Mouse (Mus musculus) Patski (cell line): ENCODE measurements around the gene Olfr91. TPM values are rescaled to one million over a fixed set of nuclear protein-coding genes. Genes with fewer than 3 reads are reported as not detected.

Experiments used
- ATAC-seq: fragments of 100-300 bp; one replicate; pipeline ENCODE4 v1.8.0; 2021
- CTCF ChIA-PET: fragments of 350-600 bp; sonication (Branson Sonifier 250); formaldehyde crosslinking; loops from one replicate; lab custom pipeline; 2022; ENCODE audit warnings: inconsistent platforms; lab: Charles Lee
- POLR2A ChIA-PET: fragments of 350-600 bp; sonication (Branson Sonifier 250); formaldehyde crosslinking; loops from one replicate; lab custom pipeline; 2022; ENCODE audit warnings: antibody characterized with exemption, inconsistent platforms; lab: Charles Lee
- DNase-seq: peaks from one replicate; pipeline ENCODE4 v3.0.0-alpha.2; 2011; ENCODE audit warnings: low read depth, low spot score
- H3K27me3 ChIP-seq: fragments of 371-371 bp; one replicate; pipeline ENCODE4 v1.5.1; 2021
- CTCF ChIP-seq: fragments of 100-300 bp; IDR thresholded peaks from one replicate; pipeline ENCODE4 v1.5.1; 2021
- in situ Hi-C: fragments of 300-500 bp; cut with MboI; formaldehyde crosslinking; loops from 3 replicates; pipeline ENCODE4 v1.11.1; 2018; ENCODE audit warnings: low pct_unique_long_range_greater_than_20kb, mixed read lengths
- polyA plus RNA-seq: library from polyadenylated mRNA; unstranded; gene quantifications from one replicate; pipeline ENCODE4 v1.2.3, GENCODE M21; 2021

Olfr91 gene
- polyA plus RNA-seq, 1 experiment from 2014 or later: not detected

DNA sequence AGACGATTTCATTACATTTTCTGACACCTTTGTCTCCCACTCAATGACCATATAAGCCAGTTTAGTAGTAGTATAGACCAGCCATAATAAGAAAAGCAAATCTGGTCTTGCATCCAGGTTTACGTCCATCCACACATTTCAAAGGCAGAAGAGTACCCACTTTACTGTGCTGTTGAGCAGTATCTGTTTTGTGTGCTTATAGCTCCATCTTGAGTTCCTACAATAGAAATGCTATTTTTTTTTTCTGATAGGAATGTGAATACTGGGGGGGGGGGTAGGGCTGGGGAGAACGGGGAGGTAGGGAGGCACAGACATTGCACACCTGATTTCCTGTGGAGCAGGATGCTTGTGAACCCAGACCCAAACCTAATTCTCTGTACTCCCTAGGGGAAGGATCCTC is 50.1 kb downstream of the Olfr91 start:
- in situ Hi-C loops: loop anchor here (5.0 kb wide), 1 partner anchor 91 kb away; the partner anchor contains the start of genes Znrd1 and Znrd1as
- POLR2A ChIA-PET: no interaction called here
- no peak for DNase-seq
- ATAC-seq: no peak
- TF ChIP-seq CTCF: no peak
- CTCF ChIA-PET: interaction anchor here (1.2 to 1.9 kb wide), 6 partner anchors 12 to 236 kb away, joined by 3 to 13 read pairs (median 4); partner anchors contain the start of gene H2-M10.6
- no peaks in the 10 kb centered on the region for H3K27me3 ChIP-seq

DNA sequence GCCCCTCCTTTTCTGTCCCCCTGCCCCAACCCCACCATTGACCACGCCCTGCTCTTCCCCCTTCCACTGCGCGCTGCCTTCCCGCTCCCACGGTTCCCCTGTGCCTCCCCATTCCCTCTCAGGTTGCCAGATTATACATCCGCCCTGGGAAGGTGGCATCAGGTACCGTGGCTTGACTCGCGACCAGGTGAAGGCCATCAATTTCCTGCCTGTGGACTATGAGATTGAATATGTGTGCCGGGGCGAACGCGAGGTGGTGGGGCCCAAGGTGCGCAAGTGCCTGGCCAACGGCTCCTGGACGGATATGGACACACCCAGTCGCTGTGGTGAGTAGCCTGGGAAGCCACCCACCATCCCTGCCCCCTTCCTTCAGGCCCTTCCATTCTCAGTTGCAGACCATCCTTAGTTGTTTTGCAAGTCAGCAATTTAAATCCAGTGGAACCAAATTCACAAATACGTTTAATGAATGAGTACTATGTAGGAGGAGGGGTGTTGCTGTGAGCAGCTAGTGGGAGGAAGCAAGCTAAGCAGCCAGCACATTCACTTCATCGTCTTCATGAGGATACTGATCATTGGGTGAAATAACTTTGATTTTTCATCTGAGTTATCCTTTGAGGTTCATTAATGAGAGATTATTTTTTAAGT is 50.6 kb downstream of the Olfr91 start:
- CTCF ChIA-PET: interaction anchor here (1.2 to 1.9 kb wide), 7 partner anchors 13 to 235 kb away, joined by 3 to 13 read pairs (median 4); partner anchors contain the start of gene H2-M10.6
- DNase-seq: no peak
- TF ChIP-seq CTCF: no peak
- no peak for ATAC-seq
- H3K27me3 ChIP-seq: no peaks in the 10 kb centered on the region
- POLR2A ChIA-PET: no interaction called here
- in situ Hi-C loops: loop anchor here (5.0 kb wide), 1 partner anchor 90 kb away; the partner anchor contains the start of genes Znrd1 and Znrd1as

DNA sequence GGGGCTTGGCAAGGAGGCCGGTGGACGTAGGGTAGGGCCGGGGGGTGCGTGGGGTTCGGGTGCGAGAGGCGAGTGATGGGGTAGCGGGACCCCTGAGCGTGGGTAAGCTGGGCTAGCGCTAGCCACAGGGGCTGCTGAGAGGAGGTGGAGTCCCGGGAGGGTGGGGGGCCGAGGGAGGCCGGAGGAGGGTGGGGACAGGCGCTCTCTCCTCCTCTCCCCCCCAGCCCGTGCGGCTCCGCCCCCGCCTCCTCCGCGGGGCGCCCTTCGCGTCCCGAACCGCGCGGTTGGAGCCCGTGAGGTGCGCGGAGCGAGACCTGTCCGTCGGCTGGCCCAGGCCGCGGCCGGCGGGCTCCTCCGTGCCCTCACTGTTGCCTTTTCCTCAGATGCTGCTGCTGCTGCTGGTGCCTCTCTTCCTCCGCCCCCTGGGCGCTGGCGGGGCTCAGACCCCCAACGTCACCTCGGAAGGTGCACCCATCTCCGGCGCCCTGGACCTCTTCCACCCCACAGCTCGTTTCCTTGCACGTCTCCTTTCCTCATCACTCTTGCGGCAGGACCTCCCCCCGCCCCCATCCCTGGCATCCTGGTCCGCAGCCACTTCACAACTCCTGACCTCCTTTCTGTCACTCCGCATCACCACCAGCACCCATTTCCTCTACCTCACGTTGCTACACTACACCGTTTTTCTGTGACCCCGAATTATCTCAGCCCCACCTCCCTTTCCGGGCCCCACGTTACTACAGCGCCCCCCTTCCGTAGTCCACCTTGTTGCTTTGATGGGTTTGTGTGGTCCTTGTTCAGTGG is 51.6 kb downstream of the Olfr91 start:
- in situ Hi-C loops: loop anchor here (5.0 kb wide), 1 partner anchor 89 kb away; the partner anchor contains the start of genes Znrd1 and Znrd1as
- ATAC-seq (peak; percentile 75), DNase-seq (no peak)
- ChIA-PET POLR2A (interaction anchor here (0.5 to 1.6 kb wide), 5 partner anchors 16 to 132 kb away, joined by 3 to 5 read pairs (median 3); no protein-coding TSS in a partner anchor), CTCF (interaction anchor here (1.4 kb wide), 1 partner anchor 133 kb away, joined by 4 read pairs; no protein-coding TSS in a partner anchor)
- H3K27me3 ChIP-seq: no peaks in the 10 kb centered on the region
- TF ChIP-seq CTCF: no peak

DNA sequence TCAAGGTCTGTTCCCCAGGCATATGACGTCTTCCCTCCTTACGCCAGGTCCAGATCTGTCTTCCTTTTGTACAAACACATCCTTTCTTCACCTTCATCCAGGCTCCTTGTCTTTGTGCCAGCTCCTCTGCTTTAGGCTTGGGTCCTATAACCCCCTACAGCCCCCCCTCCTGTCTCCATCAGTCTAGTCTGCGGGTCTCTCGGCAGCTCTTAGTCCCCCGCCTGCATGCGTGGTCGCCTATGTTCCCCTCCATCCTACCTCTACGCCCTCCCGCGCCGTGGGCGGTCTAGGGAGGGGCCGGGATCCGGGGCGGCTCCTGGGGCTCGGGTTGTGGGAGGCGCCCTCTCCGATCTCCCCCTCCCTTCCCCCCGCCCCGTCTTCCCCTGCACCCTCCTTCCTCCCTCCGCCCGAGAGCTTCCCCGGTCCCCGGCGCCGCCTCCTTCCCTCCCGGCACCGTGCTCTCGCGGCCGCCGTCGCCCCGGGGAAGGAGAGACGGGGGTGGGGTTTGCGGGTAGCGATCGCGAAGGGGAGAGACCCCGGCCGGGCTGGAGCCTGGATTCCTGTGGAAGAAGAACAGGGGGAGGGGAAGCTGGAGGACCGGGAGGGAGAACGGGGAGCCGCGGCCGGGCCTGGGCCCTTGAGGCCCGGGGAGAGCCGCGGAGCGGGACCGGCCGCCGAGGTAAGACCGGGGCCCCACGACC is 52.3 kb downstream of the Olfr91 start, which contains the start of gene Gabbr1:
Gabbr1 (plus strand) TSS at position 356 of the 701 bp plus-strand sequence.
- no peak for TF ChIP-seq CTCF
- H3K27me3 ChIP-seq: no peaks in the 10 kb centered on the region
- POLR2A ChIA-PET: interaction anchor here (0.6 to 1.6 kb wide), 5 partner anchors 16 to 177 kb away, joined by 3 to 5 read pairs (median 3); no protein-coding TSS in a partner anchor
- CTCF ChIA-PET: interaction anchor here (1.2 kb wide), 1 partner anchor 9 kb away, joined by 3 read pairs; no protein-coding TSS in a partner anchor
- peak; percentile 86 for ATAC-seq
- in situ Hi-C loops: loop anchor here (5.0 kb wide), 1 partner anchor 88 kb away; the partner anchor contains the start of genes Znrd1 and Znrd1as
- DNase-seq: no peak

DNA sequence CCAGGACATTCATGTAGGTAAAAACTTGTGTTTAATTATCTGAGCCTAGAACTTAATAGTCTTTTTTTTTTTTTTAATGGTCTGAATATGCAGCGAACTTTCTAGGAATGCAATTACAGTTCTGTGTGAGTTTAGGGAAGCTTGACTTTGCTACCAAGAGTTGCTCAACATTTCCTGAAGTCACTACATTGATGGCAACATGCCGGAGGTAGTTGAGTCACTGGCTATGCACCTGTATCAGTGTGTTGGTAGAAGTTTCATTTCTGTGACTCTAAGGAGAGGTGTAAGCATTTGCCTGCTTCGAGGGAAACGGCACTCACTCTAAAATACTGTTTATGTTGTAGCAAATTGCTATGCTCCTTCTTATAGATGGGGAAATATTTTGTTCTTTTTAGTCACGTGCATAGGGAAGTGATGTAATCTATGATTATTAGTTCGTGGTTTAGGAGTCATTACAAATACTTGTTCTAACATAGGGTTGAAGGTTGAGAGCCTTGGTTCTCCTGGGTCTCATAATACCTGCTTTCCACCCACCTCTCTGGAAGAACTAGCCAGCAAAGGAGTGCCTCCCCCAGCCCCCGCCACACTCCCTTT is 53.3 kb downstream of the Olfr91 start:
- CTCF ChIA-PET: interaction anchor here (1.0 to 2.1 kb wide), 4 partner anchors 8 to 153 kb away, joined by 3 to 8 read pairs (median 4); no protein-coding TSS in a partner anchor
- DNase-seq (no peak), ATAC-seq (no peak)
- in situ Hi-C loops: loop anchor here (5.0 kb wide), 1 partner anchor 87 kb away; the partner anchor contains the start of genes Znrd1 and Znrd1as
- POLR2A ChIA-PET: interaction anchor here (0.6 to 1.6 kb wide), 3 partner anchors 43 to 240 kb away, joined by 3 to 5 read pairs (median 4); no protein-coding TSS in a partner anchor
- no peaks in the 10 kb centered on the region for H3K27me3 ChIP-seq
- TF ChIP-seq CTCF: no peak

Other genes starting within 250 kb of the Olfr91 start
- 0.31 TPM for gene Trim15, start 231.1 kb downstream of the Olfr91 start, polyA plus RNA-seq
- 0.04 TPM for gene Trim10, start 228.7 kb downstream of the Olfr91 start, polyA plus RNA-seq
- not detected for gene Trim40, start 208.2 kb downstream of the Olfr91 start, polyA plus RNA-seq
- not detected for gene Trim31, start 200.2 kb downstream of the Olfr91 start, polyA plus RNA-seq
- 0.45 TPM for gene Rnf39, start 155.4 kb downstream of the Olfr91 start, polyA plus RNA-seq
- 56.1 TPM for gene Ppp1r11, start 146.5 kb downstream of the Olfr91 start, polyA plus RNA-seq
- 42.1 TPM for gene Znrd1, start 139.7 kb downstream of the Olfr91 start, polyA plus RNA-seq
- 10.3 TPM for gene Znrd1as, start 139.7 kb downstream of the Olfr91 start, polyA plus RNA-seq
- not detected for gene 2410137M14Rik, start 117.0 kb downstream of the Olfr91 start, polyA plus RNA-seq
- gene H2-M5, start 108.7 kb downstream of the Olfr91 start, polyA plus RNA-seq: 0.28 TPM
- gene Zfp57, start 97.1 kb downstream of the Olfr91 start, polyA plus RNA-seq: 36.3 TPM
- gene Mog, start 74.9 kb downstream of the Olfr91 start, polyA plus RNA-seq: 0.10 TPM
- gene Gabbr1, start 52.3 kb downstream of the Olfr91 start, polyA plus RNA-seq: 44.4 TPM
- not detected for gene Olfr90, start 9.8 kb downstream of the Olfr91 start, polyA plus RNA-seq
- gene Olfr92, start 21.8 kb upstream of the Olfr91 start, polyA plus RNA-seq: not detected
- gene Olfr93, start 63.2 kb upstream of the Olfr91 start, polyA plus RNA-seq: not detected
- 0.06 TPM for gene Ubd, start 95.6 kb upstream of the Olfr91 start, polyA plus RNA-seq
- gene Olfr94, start 102.7 kb upstream of the Olfr91 start, polyA plus RNA-seq: not detected
- gene Olfr95, start 114.8 kb upstream of the Olfr91 start, polyA plus RNA-seq: not detected
- not detected for gene Olfr96, start 121.9 kb upstream of the Olfr91 start, polyA plus RNA-seq
- not detected for gene Olfr97, start 139.1 kb upstream of the Olfr91 start, polyA plus RNA-seq
- gene Olfr98, start 165.5 kb upstream of the Olfr91 start, polyA plus RNA-seq: not detected
- gene H2-M3, start 171.9 kb upstream of the Olfr91 start, polyA plus RNA-seq: 6.0 TPM
- gene Olfr99, start 185.2 kb upstream of the Olfr91 start, polyA plus RNA-seq: 0.05 TPM
- gene Olfr101, start 206.0 kb upstream of the Olfr91 start, polyA plus RNA-seq: not detected
- gene Olfr102, start 218.8 kb upstream of the Olfr91 start, polyA plus RNA-seq: not detected
- not detected for gene Olfr103, start 241.4 kb upstream of the Olfr91 start, polyA plus RNA-seq